Mouse (Mus musculus): ENCODE data around the gene Gm16181.

Gm16181 gene

GRCm38 (mm10) chr17:35196321-35196641 lies 24.4 kb upstream of the Gm16181 start:
- no peak for DNase-seq

DNA sequence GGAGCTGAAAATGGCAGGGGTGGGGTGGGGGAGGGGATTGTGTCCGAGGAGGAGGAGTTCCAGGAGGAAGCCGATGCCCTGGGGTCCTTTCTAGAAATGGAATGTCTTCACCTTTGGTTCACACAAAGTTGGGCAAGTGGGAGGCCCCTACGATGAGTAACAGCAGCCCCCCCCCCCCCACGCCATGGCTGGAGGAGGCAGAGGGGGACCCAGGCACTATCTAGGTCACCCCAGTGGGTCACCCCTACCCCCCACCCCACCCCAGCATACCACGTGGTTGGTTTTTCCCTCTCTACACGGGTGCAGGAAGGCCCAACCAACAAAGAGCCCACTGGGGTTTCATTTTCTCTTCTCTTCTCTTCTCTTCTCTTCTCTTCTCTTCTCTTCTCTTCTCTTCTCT lies 23.5 kb upstream of the Gm16181 start:
- no peak for DNase-seq

GRCm38 (mm10) chr17:35198029-35198428 lies 22.6 kb upstream of the Gm16181 start:
- DNase-seq: no peak

GRCm38 (mm10) chr17:35198946-35199345 lies 21.7 kb upstream of the Gm16181 start:
- no peak for DNase-seq

DNA sequence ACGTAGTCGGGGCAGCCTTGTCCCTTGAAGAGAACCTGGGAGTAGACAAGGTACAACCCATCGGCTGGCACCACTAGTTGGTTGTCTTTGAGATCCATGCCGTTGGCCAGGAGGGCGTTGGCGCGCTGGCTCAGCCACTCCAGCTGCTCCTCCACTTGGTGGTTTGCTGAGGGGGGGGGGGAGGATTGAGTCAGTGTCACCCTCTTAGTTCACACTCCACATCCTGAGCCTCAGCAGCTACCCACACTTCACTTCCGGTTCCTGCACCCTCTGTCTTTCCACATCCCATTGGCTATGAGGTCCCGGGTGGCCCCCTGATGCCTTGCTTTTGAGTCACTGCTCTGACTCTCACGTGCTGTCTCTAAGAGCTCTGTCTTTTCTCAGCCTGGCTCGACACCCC lies 20.2 kb upstream of the Gm16181 start:
- DNase-seq: no peak

DNA sequence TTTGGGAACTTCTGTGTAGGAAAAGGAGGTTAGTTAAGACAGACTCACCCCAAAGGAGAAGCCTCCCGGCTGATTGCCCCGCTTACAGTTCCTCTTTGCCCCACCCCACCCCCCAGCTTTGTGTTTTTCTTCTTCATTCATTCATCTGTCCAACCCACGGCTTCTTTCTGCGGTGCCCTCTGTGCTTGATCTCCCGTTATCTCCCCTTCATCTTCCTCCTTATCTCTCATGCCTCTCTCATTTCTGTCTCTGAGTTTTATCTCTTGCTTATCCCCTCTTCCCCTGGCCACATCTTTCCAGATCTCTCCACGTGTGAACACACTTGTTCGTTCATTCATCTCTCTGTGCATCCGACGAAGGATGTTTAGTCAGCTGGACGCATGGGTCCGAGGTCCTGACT lies 19.5 kb upstream of the Gm16181 start:
- DNase-seq: no peak

- DNase-seq: peak; percentile 54
Measured at GRCm38 (mm10) chr17:35201787-35202186, 18.8 kb upstream of the Gm16181 start, which contains the start of gene Tnf. Gene Tnf, minus strand, starts transcription at chr17:35202007.

DNA sequence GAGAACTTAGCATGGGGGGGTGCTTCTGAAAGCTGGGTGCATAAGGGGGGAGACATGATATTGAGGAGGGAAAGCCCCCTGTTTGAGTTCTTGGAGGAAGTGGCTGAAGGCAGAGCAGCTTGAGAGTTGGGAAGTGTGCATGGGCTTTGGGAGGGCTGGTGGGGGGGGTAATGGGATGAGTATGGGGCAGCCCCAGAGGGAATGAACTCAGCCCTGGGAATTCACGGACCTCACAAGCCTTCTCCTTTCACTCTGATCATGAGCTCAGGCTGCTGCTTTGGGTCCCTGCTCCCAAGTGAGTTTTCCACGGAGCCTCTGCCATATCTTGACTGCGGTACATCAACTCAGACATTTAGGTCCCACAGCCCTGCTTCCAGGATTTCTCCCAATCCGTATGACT lies 18.2 kb upstream of the Gm16181 start:
- no peak for DNase-seq

- DNase-seq: no peak
Measured at GRCm38 (mm10) chr17:35204494-35205379, 15.9 kb upstream of the Gm16181 start, which contains the start of gene Lta. Gene Lta, minus strand, starts transcription at chr17:35205351.

GRCm38 (mm10) chr17:35205380-35205769 lies 15.3 kb upstream of the Gm16181 start:
- no peak for DNase-seq

- no peak for DNase-seq
Measured at GRCm38 (mm10) chr17:35209785-35210535, 10.7 kb upstream of the Gm16181 start.

DNA sequence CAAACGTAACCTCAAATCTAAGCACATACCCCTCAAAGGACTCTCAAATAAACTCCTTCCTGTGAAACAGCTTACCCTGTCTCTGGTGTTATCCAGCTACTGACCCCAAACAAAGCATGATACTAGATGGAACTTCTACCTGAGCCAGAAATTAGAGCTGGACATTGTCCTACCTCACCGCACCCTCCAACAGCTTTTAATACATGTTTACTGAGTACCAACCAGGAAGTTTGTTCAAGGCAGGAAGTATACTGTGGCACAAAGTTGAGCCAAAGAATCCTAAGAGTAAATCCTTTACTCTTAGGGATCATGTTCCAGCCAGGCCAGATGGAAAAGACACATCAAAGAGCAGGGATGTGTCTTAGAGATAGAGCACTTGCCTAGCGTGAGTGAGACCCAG lies 10.0 kb upstream of the Gm16181 start:
- no peak for DNase-seq

- DNase-seq: no peak
Measured at GRCm38 (mm10) chr17:35213071-35213470, 7.6 kb upstream of the Gm16181 start.

DNA sequence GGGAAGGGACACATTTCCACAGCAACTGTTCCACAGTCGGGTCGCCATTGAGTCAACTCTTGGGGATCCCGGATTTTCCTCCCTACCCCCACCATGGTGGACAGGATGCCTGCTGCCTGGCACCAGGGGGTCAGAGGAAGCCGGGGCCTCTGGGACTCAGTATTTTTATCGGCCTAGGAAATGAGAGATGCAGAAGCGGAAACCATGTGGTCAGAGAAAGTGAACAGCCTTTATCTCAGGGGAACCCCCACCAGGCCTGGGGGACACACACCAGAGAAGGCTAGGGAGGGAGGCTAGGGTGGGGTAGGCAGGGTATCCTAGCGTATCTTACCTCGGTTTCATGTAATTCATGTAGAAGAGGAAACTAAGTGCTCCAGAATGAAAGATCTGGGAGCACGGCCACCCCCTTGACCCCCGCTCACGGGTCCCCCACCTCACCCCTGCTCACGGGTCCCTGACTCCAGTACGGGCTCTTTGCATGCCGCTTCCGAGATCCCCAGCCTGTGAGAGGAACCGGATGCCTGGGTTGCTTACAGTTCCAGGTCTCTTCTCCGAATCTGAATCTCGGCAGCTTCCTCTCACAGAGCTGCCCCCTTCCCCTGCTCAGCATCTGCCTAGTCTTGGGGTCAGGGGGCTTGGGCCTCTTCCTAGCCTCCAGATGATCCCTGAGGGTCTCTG lies 2.0 kb upstream of the Gm16181 start:
- DNase-seq: peak; percentile 63

DNA sequence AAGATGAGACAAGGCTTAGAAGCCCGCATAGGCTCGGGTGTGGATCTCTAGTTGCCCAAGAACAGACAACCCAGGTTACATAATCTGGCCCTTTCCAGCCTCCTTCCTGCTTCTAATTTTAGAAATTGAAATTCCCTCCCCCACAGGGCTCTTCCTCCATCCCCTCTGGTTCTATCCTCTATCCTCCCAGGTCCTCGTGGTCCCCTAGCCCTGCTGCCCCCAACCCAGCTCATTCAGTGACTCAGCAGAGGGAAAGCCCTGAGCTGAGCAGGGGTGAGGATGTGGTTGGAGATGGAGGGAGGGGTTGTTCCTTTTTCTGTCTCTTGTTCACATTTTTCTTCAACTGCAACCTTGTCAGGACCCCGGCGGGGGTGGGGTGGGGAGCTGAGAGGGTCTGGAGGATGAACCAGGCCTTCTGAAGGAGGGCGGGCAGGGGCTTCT lies 1.0 kb upstream of the Gm16181 start:
- DNase-seq: no peak

- peak; percentile 28 for DNase-seq
Measured at GRCm38 (mm10) chr17:35222299-35222698, 1.7 kb downstream of the Gm16181 start.

DNA sequence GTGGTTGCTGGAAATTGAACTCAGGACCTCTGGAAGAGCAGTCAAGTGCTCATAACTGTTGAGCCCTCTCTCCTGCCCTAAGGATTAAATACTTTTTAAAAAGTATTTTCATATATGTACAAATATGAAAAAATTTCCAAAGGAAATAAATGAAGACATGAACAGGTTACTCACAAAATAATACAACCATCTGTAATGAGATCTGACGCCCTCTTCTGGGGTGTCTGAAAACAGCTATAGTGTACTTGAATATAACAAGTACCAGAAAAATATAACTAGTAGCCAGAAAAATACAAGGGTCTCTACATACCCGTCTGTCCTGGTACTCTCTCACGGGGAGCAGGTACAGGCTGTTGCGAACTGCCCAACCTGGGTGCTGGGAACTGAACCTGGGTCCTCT lies 4.0 kb downstream of the Gm16181 start:
- DNase-seq: no peak

DNA sequence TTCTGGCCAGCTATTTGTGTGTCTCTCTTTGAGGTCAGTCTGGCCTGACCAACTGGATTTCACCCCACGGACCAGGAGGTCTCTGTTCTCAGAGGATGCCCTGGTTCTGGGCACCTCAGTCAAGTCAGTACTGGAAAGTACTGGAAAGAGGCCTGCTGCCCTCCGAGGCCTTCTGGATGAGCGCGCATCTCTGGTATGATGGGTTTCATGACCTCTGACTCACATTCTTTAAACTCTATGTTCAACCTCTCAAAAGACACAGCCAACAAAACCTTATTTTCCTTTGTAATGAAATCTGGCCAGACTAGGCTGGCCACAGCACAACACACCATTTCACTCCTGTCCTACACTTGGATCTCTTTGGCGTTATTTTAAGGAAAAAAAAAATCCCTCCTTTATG lies 4.8 kb downstream of the Gm16181 start:
- DNase-seq: no peak

- DNase-seq: peak; percentile 52
Measured at GRCm38 (mm10) chr17:35226561-35227046, 6.0 kb downstream of the Gm16181 start.

DNA sequence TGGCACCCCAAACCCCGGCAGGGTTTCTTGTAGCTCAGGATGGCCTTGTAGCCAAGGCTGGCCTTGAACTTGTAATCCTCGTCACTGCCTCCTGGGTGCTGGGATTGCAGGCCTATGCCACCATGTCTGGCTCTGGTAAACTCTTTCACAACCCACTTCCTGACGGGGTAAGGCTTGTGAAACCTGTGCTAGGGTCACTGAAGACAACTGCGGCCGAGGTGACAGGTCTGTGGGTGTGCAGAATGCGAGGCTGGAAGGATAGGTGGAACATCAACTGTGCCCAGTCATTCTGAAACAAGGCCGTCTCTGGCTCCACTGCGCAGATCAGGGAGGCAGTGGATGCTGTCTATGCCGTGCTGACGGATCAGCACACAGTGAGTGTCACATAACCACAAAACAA lies 10.4 kb downstream of the Gm16181 start:
- no peak for DNase-seq

- peak; percentile 87 for DNase-seq
Measured at GRCm38 (mm10) chr17:35232043-35232442, 11.4 kb downstream of the Gm16181 start.

GRCm38 (mm10) chr17:35232659-35233058 lies 12.0 kb downstream of the Gm16181 start:
- DNase-seq: no peak

All from kidney, postnatal 14 days (tissue).